Mouse (Mus musculus) neural tube, embryonic 14.5 days (tissue): Measurements from ENCODE around the gene Asb6. TPM values are rescaled to one million over a fixed set of nuclear protein-coding genes. Genes with fewer than 3 reads are reported as not detected.

ENCODE experiments used
- ATAC-seq: fragments of 200-750 bp; cut with Nextera tagmentation; 2 replicates; pipeline ENCODE4 v1.8.0; 2017; ENCODE audit warnings: low read depth, mild to moderate bottlenecking, moderate TSS enrichment, moderate library complexity
- H3K27ac ChIP-seq: fragments of 300-500 bp; sonication (generic); 2 replicates; pipeline ENCODE4 v1.5.1; 2014; ENCODE audit warnings: low read depth, mild to moderate bottlenecking, control low read depth, low read length, moderate library complexity, mixed read lengths
- H3K27me3 ChIP-seq: fragments of 300-500 bp; sonication (generic); 2 replicates; pipeline ENCODE4 v1.6.1; 2014; ENCODE audit warnings: low read length; ENCODE audit not compliant: control insufficient read depth, insufficient read depth
- H3K36me3 ChIP-seq: fragments of 300-500 bp; sonication (generic); 2 replicates; pipeline ENCODE4 v1.6.1; 2014; ENCODE audit warnings: low read length, mixed read lengths; ENCODE audit not compliant: control insufficient read depth, insufficient read depth
- H3K4me1 ChIP-seq: fragments of 300-500 bp; sonication (generic); 2 replicates; pipeline ENCODE4 v1.6.1; 2014; ENCODE audit warnings: low read length; ENCODE audit not compliant: control insufficient read depth, insufficient read depth
- H3K4me2 ChIP-seq: fragments of 300-500 bp; sonication (generic); 2 replicates; pipeline ENCODE4 v1.6.1; 2014; ENCODE audit warnings: mild to moderate bottlenecking, low read depth, low read length, control low read depth
- H3K4me3 ChIP-seq: fragments of 300-500 bp; sonication (generic); 2 replicates; pipeline ENCODE4 v1.5.1; 2014; ENCODE audit warnings: low read depth, low read length, control low read depth, mixed read lengths
- H3K9ac ChIP-seq: fragments of 300-500 bp; sonication (generic); replicated peaks from 2 replicates; pipeline ENCODE4 v1.6.1; 2014; ENCODE audit warnings: low read depth, mild to moderate bottlenecking, control low read depth, low read length, mixed read lengths
- H3K9me3 ChIP-seq: fragments of 300-500 bp; sonication (generic); 2 replicates; pipeline ENCODE4 v1.6.1; 2016; ENCODE audit warnings: low read length; ENCODE audit not compliant: control insufficient read depth
- WGBS: fragments of 180-500 bp; shearing (Covaris S2); extraction: QIAGEN DNeasy Blood & Tissue Kit; methylation state at CpG from one replicate; pipeline ENCODE4 v1.1.7; 2014; 5-methylcytosine and 5-hydroxymethylcytosine counted together
- polyA plus RNA-seq: library from polyadenylated mRNA; unstranded; fragments of >200 nt; fragmentation: Nextera tagmentation; extraction: Ambion mirVana; gene quantifications from 2 replicates; pipeline ENCODE4 v1.2.1, GENCODE M21; 2014

The Asb6 gene
- polyA plus RNA-seq, 1 experiment from 2014 or later: 35.9 TPM

GRCm38 (mm10) chr2:30845152-30846070 lies 15.3 kb upstream of the Asb6 start:
- Histone ChIP-seq H3K27me3 (peaks cover 31% of the 10 kb centered on the region), H3K27ac (no peak overlapping the region), H3K4me3 (peak overlapping the region; percentile 37), H3K4me1 (peaks cover 3% of the 10 kb centered on the region; the same call in 1 of the 2 replicates), H3K9ac (0 out of 2 replicates have a peak overlapping the region, but pooled peaks have one; percentile 13), H3K36me3 (no peaks in the 10 kb centered on the region), H3K4me2 (peak overlapping the region; percentile 62), H3K9me3 (no peaks in the 10 kb centered on the region)
- 1% methylated on average over 78 of the region's 80 CpGs for WGBS
- no peak for ATAC-seq

- H3K9ac ChIP-seq: no peak overlapping the region
- H3K27ac ChIP-seq: no peak overlapping the region
- H3K9me3 ChIP-seq: no peaks in the 10 kb centered on the region
- H3K4me3 ChIP-seq: no peak overlapping the region
- peaks cover 3% of the 10 kb centered on the region; the same call in 1 of the 2 replicates for H3K4me1 ChIP-seq
- no peak overlapping the region for H3K4me2 ChIP-seq
- WGBS: 57% methylated on average over 10 of the region's 10 CpGs
- ATAC-seq: no peak
- no peaks in the 10 kb centered on the region for H3K36me3 ChIP-seq
- H3K27me3 ChIP-seq: peaks cover 31% of the 10 kb centered on the region
Measured at GRCm38 (mm10) chr2:30842615-30843014, 12.5 kb upstream of the Asb6 start.

GRCm38 (mm10) chr2:30836238-30836990 lies 6.3 kb upstream of the Asb6 start:
- 8% methylated on average over 21 of the region's 21 CpGs for WGBS
- H3K36me3 ChIP-seq: no peaks in the 10 kb centered on the region
- no peak overlapping the region for H3K9ac ChIP-seq
- H3K27me3 ChIP-seq: no peaks in the 10 kb centered on the region; the same call in 1 of the 2 replicates
- no peak for ATAC-seq
- no peak overlapping the region for H3K4me3 ChIP-seq
- no peak overlapping the region for H3K27ac ChIP-seq
- no peaks in the 10 kb centered on the region for H3K9me3 ChIP-seq
- H3K4me2 ChIP-seq: no peak overlapping the region
- 0 out of 2 replicates have a peak, but pooled peaks cover 6% of the 10 kb centered on the region for H3K4me1 ChIP-seq

GRCm38 (mm10) chr2:30834373-30835022 lies 4.4 kb upstream of the Asb6 start, which contains the start of gene Prrx2:
Prrx2 (plus strand) TSS chr2:30834972.
- H3K4me2 ChIP-seq: no peak within 1 kb of the TSS
- no peak within 1 kb of the TSS for H3K27ac ChIP-seq
- H3K4me3 ChIP-seq: no peak within 1 kb of the TSS
- H3K9ac ChIP-seq: no peak within 1 kb of the TSS
- no peak for ATAC-seq
- H3K36me3 ChIP-seq: no peaks in the 10 kb centered on the region
- WGBS: 76% methylated on average over 8 of the region's 10 CpGs
- H3K9me3 ChIP-seq: no peaks in the 10 kb centered on the region
- no peaks in the 10 kb centered on the region; the same call in 1 of the 2 replicates for H3K27me3 ChIP-seq
- H3K4me1 ChIP-seq: 0 out of 2 replicates have a peak, but pooled peaks cover 6% of the 10 kb centered on the region

GRCm38 (mm10) chr2:30833644-30834043 lies 3.5 kb upstream of the Asb6 start:
- Histone ChIP-seq H3K4me1 (0 out of 2 replicates have a peak, but pooled peaks cover 6% of the 10 kb centered on the region), H3K36me3 (no peaks in the 10 kb centered on the region), H3K27me3 (no peaks in the 10 kb centered on the region; the same call in 1 of the 2 replicates), H3K9ac (no peak overlapping the region), H3K9me3 (no peaks in the 10 kb centered on the region), H3K27ac (no peak overlapping the region), H3K4me2 (no peak overlapping the region), H3K4me3 (no peak overlapping the region)
- no peak for ATAC-seq
- 42% methylated on average over 5 of the region's 5 CpGs for WGBS

GRCm38 (mm10) chr2:30829315-30829714 lies 818 bp downstream of the Asb6 start:
- Histone ChIP-seq H3K9ac (no peak overlapping the region), H3K27me3 (peaks cover 2% of the 10 kb centered on the region; the same call in 1 of the 2 replicates), H3K27ac (no peak overlapping the region), H3K4me3 (no peak overlapping the region), H3K4me2 (no peak overlapping the region), H3K4me1 (peaks cover 11% of the 10 kb centered on the region), H3K36me3 (peaks cover 16% of the 10 kb centered on the region), H3K9me3 (no peaks in the 10 kb centered on the region)
- WGBS: 48% methylated on average over 5 of the region's 5 CpGs
- ATAC-seq: no peak

GRCm38 (mm10) chr2:30827749-30828475 lies 2.2 kb downstream of the Asb6 start:
- Histone ChIP-seq H3K36me3 (peaks cover 24% of the 10 kb centered on the region), H3K9me3 (no peaks in the 10 kb centered on the region), H3K27ac (peak overlapping the region; percentile 57), H3K4me3 (peak overlapping the region; percentile 96), H3K4me1 (peaks cover 11% of the 10 kb centered on the region), H3K9ac (peak overlapping the region; percentile 88), H3K27me3 (peaks cover 2% of the 10 kb centered on the region; the same call in 1 of the 2 replicates), H3K4me2 (peak overlapping the region; percentile 97)
- under 1% methylated on average over 63 of the region's 63 CpGs for WGBS
- peak; percentile 93 for ATAC-seq
